Mouse (Mus musculus) ES-E14 (cell line): ENCODE results near the gene Slc24a5.

Source experiments
- CHD2 ChIP-seq: IDR thresholded peaks from 2 replicates; pipeline ENCODE4 v1.6.1; 2014; ENCODE audit warnings: mild to moderate bottlenecking, low read depth, low read length, inconsistent platforms
- HCFC1 ChIP-seq: IDR thresholded peaks from 2 replicates; pipeline ENCODE4 v1.6.1; 2012; ENCODE audit warnings: low read length, inconsistent platforms, borderline replicate concordance; ENCODE audit not compliant: insufficient read depth
- MAFK ChIP-seq: IDR thresholded peaks from 2 replicates; pipeline ENCODE4 v1.6.1; 2014; ENCODE audit warnings: mild to moderate bottlenecking, low read depth, low read length, inconsistent platforms; ENCODE audit not compliant: insufficient read depth
- ZC3H11A ChIP-seq: IDR thresholded peaks from 2 replicates; pipeline ENCODE4 v1.6.1; 2012; ENCODE audit warnings: low read depth, mild to moderate bottlenecking, inconsistent platforms, low read length, borderline replicate concordance
- ZNF384 ChIP-seq: IDR thresholded peaks from 2 replicates; pipeline ENCODE4 v1.6.1; 2012; ENCODE audit warnings: low read depth, low read length, inconsistent platforms

GRCm38 (mm10) chr2:125031111-125031510, 36.8 kb upstream of the Slc24a5 start:
- TF ChIP-seq MAFK, result no peak
- TF ChIP-seq HCFC1, result no peak
- TF ChIP-seq ZC3H11A, result no peak
- TF ChIP-seq CHD2, result no peak
- no peak for TF ChIP-seq ZNF384
